Mouse (Mus musculus) WW6 (cell line): ENCODE data around the gene Lat.
"Not testable (repeated sequence)": the region's sequence is repeated elsewhere in the genome, so short reads cannot be mapped to it uniquely, and the experiment has no call there.

ENCODE experiments used
- DNase-seq: peaks from one replicate; pipeline ENCODE4 v3.0.0-alpha.2; 2013; ENCODE audit warnings: low read depth, low spot score

Lat gene

DNA sequence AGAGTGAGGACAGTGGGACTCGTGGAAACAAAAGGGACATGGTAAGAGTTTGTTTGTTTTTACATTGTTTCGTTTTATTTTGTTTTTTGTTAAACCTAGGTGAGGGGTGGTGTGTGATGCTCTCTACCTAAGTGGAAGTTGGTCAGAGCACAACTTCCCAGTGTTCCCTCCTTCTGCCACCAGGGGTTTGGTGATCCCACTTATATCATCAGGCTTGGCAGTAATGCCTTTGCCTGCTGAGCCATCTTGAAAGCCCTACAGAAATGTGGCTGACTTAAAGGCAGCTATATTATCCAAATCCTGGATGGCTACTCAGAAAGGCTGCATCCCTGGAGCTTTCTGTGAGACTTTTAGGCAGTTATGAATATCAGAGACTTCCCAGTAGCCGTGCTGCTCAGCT, 36.7 kb downstream of the Lat start:
- no peak for DNase-seq

DNA sequence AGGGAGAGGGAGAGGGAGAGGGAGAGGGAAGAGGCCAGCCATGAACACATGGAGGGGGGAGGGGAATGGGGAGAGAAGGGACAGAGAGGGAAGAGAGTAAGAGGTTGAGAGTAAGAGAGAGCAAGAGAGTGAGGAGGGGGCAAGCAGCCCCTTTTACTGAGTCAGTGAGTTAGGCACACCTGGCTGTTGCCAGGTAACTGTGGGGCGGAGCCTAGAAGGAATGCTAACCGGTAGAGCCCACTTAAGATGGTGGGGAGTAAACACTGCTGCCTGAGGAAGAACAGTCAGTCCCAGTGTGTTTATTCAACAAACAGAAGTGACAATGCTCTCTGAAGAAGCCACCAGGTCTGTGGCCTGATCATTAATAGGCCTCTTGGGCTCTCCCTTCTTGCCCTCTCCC, 38.7 kb downstream of the Lat start:
- DNase-seq, result no peak

DNA sequence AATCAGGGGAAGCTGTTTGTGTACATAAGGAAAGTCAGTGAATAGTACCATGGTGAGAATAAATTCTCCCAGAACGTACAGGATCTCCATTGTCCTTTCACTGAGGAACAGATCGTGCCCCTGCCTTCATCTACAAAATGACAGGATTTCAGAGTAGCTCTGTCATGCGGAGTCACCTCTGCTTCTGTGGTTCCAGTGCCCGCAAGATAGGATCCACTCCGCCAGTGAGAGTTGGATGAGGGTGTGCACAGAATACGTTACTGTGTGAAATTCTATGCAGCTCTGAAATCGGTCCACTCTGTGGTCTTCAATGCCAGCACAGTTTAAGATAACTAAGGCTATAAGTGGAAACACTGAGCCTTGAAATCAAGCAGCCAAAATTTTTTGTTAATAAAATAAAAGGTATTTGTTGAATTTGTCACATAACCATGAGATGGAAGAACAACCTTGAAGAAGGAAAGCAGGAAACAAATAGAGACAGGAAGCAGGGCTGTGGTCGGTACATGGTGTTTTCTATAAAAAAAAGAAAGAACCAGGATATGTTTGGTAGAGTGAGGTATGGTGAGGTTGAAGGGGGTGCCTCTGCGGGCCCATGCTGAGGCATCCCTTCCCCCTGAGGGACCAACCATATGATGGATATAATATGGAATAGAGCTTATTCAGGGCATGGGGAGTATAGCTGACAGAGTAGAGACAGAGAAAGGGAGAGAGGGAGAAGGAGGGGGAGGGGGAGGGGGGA, 39.3 kb downstream of the Lat start:
- DNase-seq, result no peak

DNA sequence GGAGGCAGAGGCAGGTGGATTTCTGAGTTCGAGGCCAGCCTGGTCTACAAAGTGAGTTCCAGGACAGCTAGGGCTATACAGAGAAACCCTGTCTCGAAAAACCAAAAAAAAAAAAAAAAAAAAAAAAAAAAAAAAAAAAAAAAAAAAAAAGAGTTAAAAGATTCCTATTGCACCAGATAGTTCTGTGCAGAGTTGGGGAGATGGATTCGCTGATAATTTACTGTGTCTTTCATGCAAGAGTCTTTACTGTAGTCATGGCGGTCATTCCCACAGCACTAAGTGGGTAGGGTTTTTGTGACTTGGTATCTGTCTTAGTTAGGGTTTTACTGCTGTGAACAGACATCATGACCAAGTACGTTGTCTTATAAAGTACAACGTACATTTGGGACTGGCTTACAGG, 40.5 kb downstream of the Lat start:
- not testable (repeated sequence) for DNase-seq

DNA sequence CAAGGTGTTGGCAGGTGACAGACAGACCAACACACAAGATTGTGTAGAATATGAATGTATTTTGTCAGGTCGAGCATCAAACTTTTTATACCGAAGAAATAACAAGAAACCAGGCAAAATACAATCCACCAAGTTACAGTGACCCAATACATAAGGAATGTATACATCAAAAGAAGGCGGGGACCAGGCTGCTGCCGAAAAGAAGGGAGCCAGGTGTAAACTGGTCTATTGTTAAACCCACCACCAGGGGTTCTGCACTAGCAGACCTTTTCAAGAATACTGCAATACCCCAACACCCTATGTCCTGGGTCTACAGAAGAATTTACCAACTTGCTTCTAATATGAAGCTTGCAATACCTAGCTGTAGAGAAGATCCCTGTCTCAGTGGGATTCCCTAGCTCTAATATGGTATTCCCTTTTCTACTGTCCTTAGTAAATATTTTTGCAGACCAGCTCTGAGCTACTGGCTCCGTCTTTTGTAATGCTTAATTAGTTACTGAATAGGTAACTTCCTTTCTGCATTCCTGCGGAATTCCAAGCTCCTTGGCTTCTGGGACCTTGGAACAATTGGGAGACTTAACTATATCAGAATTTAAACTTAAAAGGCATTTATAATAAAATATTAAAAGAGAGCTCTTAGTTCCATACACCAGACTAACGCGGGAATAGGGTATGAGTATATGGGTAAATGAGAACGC, 43.6 kb downstream of the Lat start:
- not testable (repeated sequence) for DNase-seq

DNA sequence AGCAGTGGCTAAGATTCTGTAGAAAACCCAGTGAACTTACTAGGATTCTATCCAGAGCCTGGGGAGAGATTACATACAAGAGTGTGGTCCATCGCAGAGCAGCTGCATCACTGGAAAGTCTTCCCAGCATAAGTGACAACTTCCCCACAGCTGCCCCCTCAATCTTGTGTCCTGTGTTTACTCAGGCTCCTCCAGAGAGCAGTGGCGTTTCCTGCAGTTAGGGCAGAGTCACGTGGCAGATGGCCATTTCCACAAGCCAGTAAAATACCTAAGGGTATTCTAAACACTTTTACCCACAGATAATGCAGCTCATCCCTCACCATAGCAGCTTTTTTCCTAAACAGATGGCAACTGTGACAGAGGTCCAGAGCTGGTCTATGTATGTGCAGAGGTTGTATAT, 44.6 kb downstream of the Lat start:
- DNase-seq, result no peak

DNA sequence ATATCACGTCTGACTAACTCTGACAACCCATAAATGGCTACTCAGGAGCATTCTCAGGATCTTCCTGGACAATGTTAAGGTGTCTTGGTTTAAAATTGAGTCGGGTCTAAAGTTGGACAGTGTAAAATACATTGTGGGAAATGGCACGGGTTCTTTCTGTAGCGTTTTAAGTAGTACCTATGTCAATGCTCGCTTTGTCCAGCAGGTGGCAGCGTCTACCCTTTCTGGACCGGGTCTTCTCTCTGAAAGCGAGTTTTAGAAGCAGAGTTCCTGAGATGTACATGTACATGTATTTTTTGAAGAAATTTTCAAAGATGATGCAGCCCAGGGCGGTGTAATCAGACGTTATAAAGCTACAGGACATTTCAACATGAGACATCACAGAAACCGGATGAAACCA, 45.6 kb downstream of the Lat start:
- no peak for DNase-seq

DNA sequence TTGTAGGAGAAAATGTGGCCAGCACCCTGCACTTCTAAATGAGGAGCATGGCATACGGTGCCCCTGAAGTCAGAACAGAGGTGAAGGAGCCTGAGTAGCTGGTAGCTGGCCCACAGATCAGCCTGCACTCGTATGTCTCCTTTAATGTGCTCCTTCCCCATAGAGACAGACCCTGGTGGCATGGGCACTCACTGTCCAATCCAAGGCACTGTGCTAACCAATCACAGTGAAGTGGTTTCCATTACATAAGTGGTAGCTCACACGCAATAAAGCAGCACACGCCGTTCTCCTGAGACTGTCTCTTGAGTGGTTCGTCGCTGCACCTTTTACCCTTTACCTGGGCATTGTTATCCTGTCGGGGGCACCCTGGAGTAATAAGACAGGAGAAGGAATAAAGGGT, 55.1 kb downstream of the Lat start:
- no peak for DNase-seq
